In the genomic region with DNA sequence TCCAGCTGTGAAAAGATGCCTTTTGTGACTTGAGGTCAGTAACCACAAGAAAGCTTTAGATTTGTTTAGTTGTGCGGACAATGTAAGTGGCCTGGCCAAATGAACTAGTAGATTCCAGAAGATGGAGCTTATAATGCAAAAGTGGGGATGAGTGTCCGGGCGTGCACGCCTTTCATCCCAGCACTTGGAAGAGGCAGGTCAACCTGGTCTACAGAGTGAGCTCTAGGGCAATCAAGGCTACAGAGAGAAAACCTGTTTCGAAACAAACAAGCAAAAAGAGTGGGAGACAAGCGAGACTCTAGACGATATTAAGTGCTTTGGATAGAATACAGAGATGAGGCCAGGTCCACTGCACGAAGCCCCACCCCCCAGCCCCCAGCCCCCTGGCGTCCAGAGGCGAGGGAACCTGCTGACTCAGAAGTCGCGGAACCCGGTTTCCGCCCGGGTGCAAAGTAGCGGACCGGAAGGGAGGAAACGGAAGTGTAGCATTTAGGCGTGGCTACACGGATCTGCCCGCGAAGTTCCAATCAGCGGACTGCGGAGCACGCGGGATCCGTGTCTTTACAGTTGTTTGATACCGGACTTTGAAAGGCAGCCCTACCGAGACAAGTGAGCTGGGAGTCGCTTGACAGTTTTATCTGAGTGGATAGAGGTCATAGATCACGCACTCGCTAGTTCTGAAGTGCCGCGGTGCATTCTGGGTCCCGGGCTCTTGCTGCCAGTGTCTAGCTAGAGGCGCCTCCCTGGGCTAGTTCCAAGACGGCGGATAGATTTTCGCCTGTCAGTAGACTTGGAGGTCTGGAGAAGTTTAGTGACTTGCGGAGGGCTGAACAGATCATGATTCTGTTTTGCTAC, we compare ENCODE assay signal across 8 mouse cellular contexts. TPM values are rescaled to one million over a fixed set of nuclear protein-coding genes. Genes with fewer than 3 reads are reported as not detected.
A peak's percentile ranks its signal among the peaks of the same experiment; 100 is the strongest.
DNase-seq lines count a peak whose midpoint lies in the region; ATAC-seq and TF ChIP-seq lines count a peak whose summit lies in the region.

A gene (plus strand): TSS at position 492 of the 855 bp plus-strand sequence.

- H3K27ac ChIP-seq in ES-Bruce4 (ENCODE audit: insufficient read depth, low read length) = peak within 1 kb of the TSS; percentile 64; the same call in 1 of the 2 replicates
- H3K27ac ChIP-seq in forebrain, embryonic 14.5 days (ENCODE audit: low read depth, low read length) = peak within 1 kb of the TSS; percentile 28; the same call in 1 of the 2 replicates

- TF ChIP-seq EP300 in ES-Bruce4 (IDR thresholded peaks at IDR 0.05; ENCODE audit: insufficient read depth, low read depth, low read length) = 0 out of 2 replicates have a peak, but pooled peaks have one; percentile 55

- peak within 1 kb of the TSS; percentile 70 for H3K4me2 ChIP-seq in forebrain, embryonic 14.5 days (ENCODE audit: low read length)

- no peaks in the 10 kb centered on the region for H3K9me3 ChIP-seq in ES-Bruce4 (replicated peaks; ENCODE audit: control insufficient read depth, insufficient read depth, low read length, poor library complexity, severe bottlenecking)
- no peaks in the 10 kb centered on the region for H3K9me3 ChIP-seq in forebrain, embryonic 14.5 days (replicated peaks; ENCODE audit: control insufficient read depth, low read length)

- peaks cover 29% of the 10 kb centered on the region for H3K36me3 ChIP-seq in ES-Bruce4 (ENCODE audit: control insufficient read depth, insufficient read depth, low read length, poor library complexity, severe bottlenecking)
- peaks cover 24% of the 10 kb centered on the region for H3K36me3 ChIP-seq in forebrain, embryonic 14.5 days (ENCODE audit: control insufficient read depth, insufficient read depth, low read length)

- H3K27me3 ChIP-seq in ES-Bruce4 (ENCODE audit: control insufficient read depth, insufficient read depth, low read length, poor library complexity, severe bottlenecking) = no peaks in the 10 kb centered on the region
- peaks cover 4% of the 10 kb centered on the region; the same call in 1 of the 2 replicates for H3K27me3 ChIP-seq in forebrain, embryonic 14.5 days (replicated peaks; ENCODE audit: control insufficient read depth, insufficient read depth, low read length)

- H3K4me1 ChIP-seq in ES-Bruce4 (ENCODE audit: control insufficient read depth, insufficient read depth, low read length) = peaks cover 8% of the 10 kb centered on the region
- H3K4me1 ChIP-seq in forebrain, embryonic 14.5 days (ENCODE audit: control insufficient read depth, insufficient read depth, low read length) = peaks cover 12% of the 10 kb centered on the region; the same call in 1 of the 2 replicates
- H3K4me1 ChIP-seq in lung, adult 2 months (ENCODE audit: control insufficient read depth, insufficient read depth, low read length) = no peaks in the 10 kb centered on the region; the same call in 1 of the 2 replicates

- peak within 1 kb of the TSS; percentile 87 for H3K9ac ChIP-seq in ES-Bruce4 (ENCODE audit: low read depth, poor library complexity, severe bottlenecking)
- peak within 1 kb of the TSS; percentile 68 for H3K9ac ChIP-seq in forebrain, embryonic 14.5 days (ENCODE audit: low read length)

- H3K4me3 ChIP-seq in ES-Bruce4 (ENCODE audit: low read depth, low read length) = peak within 1 kb of the TSS; percentile 97
- H3K4me3 ChIP-seq in forebrain, embryonic 14.5 days (ENCODE audit: low read depth, low read length) = peak within 1 kb of the TSS; percentile 45
- peak within 1 kb of the TSS; percentile 86 for H3K4me3 ChIP-seq in lung, adult 2 months (replicated peaks; ENCODE audit: extremely low read depth, low read depth, low read length)

- intact Hi-C loops in heart, postnatal 14 days (cut with DNase I) = no loop called here

- peak; percentile 84; the same call in 1 of the 2 replicates for ATAC-seq in cerebellum, adult (ENCODE audit: insufficient number of reproducible peaks, low FRiP score, low TSS enrichment)
- ATAC-seq in forebrain, embryonic 14.5 days = peak; percentile 95
- ATAC-seq in neutrophil, adult 5-6 weeks (ENCODE audit: extremely low read depth, insufficient number of reproducible peaks, low FRiP score, poor library complexity, severe bottlenecking) = peak; percentile 93

- TF ChIP-seq CTCF in ES-Bruce4 (IDR thresholded peaks at IDR 0.05; ENCODE audit: low read depth, low read length) = no peak
- no peak for TF ChIP-seq CTCF in lung, adult 2 months (IDR thresholded peaks at IDR 0.05; ENCODE audit: insufficient read depth, low read length)

- DNase-seq in forebrain, embryonic 14.5 days (ENCODE audit: low spot score) = peak; percentile 93
- DNase-seq in heart, postnatal 14 days = peak; percentile 74 to 88
- DNase-seq in layer of hippocampus, adult 11-12 months (ENCODE audit: low spot score) = peak; percentile 78
- peak; percentile 82 for DNase-seq in lung, adult 2 months
- peak; percentile 62 to 71 for DNase-seq in thymus, adult 18-20 months

- TF ChIP-seq POLR2A in ES-Bruce4 (IDR thresholded peaks at IDR 0.05; ENCODE audit: insufficient read depth, low read length) = no peak
- TF ChIP-seq POLR2A in lung, adult 2 months (IDR thresholded peaks at IDR 0.05; ENCODE audit: borderline replicate concordance, extremely low read depth, low read depth, low read length) = peak; percentile 54; the same call in 1 of the 2 replicates

- 6% methylated on average over 40 of the region's 40 CpGs for WGBS in forebrain, embryonic 14.5 days
- 5% methylated on average over 40 of the region's 40 CpGs for WGBS in lung, adult 2 months

RNA-seq across cellular contexts. Expression of the gene that starts here (rescaled TPM):
- 49.0 and 54.2 TPM in 2 replicates for polyA plus RNA-seq in ES-Bruce4 (2011; ENCODE audit: insufficient read depth, insufficient read length, low read depth, missing spikeins)
- polyA plus RNA-seq in forebrain, embryonic 14.5 days (2014; fragmentation: Nextera tagmentation; extraction: Ambion mirVana) = 37.0 and 40.7 TPM in 2 replicates
- total RNA-seq in heart, postnatal 14 days (2021) = 10 to 100 TPM; 15.8 to 18.5 TPM
- 23.1 and 41.0 TPM in 2 replicates for polyA plus RNA-seq in lung, adult 2 months (2012; rRNA removed)
- total RNA-seq in neutrophil, adult 5-6 weeks (2017) = 49.7 and 51.6 TPM in 2 replicates

Comparison
In these comparisons a context has a peak if more than half of its experiments do, and no peak if none do; other contexts are left out.
1. Peak in every context shown above with its lines: DNase-seq, ATAC-seq, H3K4me3 ChIP-seq and H3K27ac ChIP-seq.
2. H3K4me3 ChIP-seq: peak in every context shown above with its lines; median percentile 97 in ES-Bruce4; 86 in lung, adult 2 months; 45 in forebrain, embryonic 14.5 days.